Mouse (Mus musculus) CD4-positive, CD25-positive, alpha-beta regulatory T cell, adult 2 months (primary cell): ENCODE results near the gene Fam205a1.
"Not testable (repeated sequence)": the region's sequence is repeated elsewhere in the genome, so short reads cannot be mapped to it uniquely, and the experiment has no call there.

Source experiments
- DNase-seq: peaks from one replicate; pipeline ENCODE4 v3.0.0-alpha.2; 2012; ENCODE audit warnings: low read depth, low spot score

Fam205a1 gene

DNA sequence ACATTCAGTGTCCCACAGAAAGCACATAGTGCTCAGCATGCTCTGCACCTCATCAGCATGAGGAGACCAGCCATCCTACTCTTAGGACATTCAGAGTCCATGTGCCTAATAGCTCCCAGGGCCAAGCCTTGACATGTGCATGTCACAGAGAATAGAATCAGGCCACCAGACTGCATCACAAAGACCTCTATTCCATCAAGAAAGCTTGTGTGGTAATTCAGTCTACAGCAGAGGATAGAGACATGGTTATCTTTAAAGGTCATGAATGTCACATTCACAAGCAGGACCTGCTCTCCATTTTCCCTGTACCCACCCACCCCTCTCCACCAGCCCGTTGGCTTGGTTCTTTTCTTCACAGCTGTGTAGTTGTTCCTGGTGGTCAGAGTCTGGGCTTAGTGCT is at the start of gene Fam205a1:
Gene Fam205a1 (minus strand): TSS at position 101 of the 400 bp plus-strand sequence.
- not testable (repeated sequence) for DNase-seq

DNA sequence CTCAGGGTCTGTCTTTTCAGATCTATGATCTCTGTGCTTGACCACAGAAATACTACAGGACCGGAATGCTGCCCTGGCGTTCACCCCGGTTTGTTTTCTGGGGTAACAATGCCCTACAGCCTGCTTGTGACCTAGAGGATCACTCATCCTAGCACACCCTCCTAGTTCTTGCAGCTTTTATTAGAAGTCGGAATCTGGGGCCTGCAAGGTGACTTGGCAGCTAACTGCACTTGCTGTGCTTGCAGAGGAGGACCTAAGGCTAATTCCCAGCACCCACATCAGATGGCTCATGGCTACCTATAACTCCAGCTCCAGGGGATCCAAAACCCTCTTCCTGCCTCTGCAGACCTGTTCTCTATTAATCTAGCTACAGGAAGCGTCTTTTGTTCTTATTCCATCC is 49.0 kb upstream of the Fam205a1 start:
- no peak for DNase-seq

DNA sequence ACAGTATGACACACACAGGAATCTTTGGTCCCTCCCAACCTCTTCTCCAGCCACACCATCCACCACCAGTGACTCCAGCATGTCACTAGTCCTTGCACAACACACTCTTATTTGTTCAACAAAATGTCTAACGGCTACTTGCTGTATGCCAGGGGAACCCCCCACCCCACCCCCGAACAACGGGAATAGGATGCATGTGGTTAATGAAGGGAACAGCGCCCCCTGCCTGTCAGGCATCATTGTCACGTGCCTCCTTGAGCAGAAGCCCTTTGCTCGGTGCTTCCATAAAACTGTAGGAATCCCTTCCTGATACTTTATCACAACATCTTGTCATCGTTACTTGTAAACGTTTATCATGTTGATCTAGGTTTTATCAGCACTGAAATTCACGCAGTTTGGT is 48.5 kb upstream of the Fam205a1 start:
- DNase-seq: peak; percentile 47

DNA sequence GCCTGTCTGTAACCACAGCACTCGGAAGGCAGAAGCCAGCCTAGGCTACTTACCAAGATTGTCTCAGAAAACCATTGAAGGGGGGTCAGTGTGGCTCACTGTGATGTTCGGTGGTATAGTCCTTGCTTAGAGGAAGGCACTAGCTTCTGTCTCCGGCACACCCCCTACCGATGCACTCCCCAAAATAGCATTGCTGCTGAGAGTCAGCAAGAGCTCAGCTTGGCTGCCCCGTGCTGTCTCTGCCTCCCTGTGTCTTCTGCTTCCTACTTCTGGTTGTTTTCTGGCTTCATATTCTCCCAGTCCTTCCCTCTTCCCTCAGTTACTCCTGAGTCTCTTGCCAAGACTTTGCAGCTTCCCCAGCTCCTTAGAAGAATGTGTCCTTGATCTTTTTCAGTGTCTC is 47.2 kb upstream of the Fam205a1 start:
- no peak for DNase-seq

DNA sequence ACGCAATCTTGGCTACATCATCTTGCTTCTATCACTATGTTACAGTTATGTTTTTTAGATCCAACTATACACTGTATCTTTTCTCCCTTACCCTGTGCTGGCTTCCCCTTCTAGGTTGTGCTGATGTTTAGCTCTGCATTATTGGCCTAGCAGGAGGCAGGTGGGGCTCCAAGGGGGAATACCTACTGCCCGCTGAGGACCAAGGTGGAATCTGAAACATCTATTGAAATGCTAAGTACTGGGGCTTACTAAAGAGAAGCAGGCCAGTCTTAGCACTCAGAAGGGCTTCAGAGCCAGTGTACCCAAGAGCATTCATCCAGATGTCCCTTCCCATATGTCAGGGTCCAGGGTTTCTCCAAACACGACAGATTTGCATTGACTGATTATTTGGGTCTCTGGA is 45.2 kb upstream of the Fam205a1 start:
- no peak for DNase-seq

DNA sequence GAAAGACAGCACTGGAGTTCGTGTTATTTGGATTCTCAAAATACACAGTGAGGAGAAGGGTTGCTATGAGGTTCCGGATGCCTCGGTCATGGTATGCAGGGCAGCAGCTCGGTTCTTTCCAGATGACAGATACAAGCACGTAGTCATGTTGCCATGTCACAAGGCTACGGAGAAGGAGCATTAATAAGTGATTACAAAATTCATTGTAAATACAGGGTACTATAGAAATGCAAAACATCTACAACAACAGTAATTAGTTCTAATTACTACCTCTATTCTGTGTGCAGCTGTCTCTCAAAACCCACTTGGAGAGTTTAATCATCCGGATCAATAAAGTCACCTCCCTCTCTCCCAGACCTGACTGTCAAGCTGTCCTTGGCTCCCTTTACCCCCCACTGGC is 41.4 kb upstream of the Fam205a1 start:
- no peak for DNase-seq

DNA sequence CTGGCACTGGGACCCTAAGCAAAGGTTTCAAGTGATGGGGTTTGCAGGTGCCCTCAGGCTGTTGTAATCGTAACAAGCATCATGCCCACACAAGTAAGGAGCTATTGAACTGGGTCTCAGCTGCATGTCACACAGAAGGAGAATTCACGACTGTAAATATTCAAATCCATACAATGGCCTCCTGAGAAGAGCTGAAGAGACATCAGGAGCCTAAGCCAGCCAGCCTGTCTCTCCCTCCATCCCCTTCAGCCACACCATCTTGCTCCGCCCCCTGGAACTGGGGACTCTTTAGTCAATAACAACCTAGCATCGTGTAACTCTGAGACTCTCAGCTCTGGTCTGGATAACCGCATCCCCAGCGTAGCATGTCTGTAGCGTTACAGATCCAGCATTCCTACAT is 37.5 kb upstream of the Fam205a1 start:
- DNase-seq: no peak

DNA sequence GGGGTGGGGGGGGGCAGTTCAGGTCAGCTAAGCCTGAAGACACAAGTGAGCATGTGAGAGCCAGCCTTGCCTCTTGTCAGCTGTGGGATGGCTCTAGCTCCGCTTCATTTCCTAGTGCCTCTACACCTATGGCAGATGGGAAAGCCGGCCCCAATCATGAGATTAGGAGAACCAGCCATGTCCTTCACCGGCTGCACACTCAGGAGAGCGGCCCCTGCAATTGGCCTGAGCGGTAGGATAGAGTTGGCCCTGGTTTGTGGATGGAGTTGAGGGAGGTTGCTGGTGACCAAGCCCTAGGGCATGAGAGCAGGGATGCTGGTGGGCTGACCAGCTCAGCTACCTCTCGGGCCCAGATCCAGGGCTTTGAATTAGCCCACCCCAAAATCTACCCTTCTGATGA is 35.1 kb upstream of the Fam205a1 start:
- no peak for DNase-seq

DNA sequence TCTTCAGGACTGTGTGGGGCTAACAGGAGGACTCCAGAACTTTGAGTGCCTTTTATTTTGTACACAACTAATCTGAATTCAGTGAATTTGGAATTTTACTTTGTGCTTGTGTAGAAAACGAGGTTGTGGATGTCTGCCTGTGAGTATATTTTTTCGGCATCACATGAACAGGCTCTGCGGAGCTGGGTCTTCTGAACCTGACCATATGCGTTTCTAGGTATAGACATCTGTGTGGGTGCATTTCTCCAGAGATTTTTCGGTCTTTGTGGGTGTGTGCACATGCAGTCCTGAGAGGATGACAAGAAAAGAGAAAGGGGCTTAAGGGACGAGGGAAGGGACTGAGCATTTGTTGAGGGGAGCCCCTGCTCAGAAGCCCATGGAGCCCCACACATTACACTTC is 33.2 kb upstream of the Fam205a1 start:
- no peak for DNase-seq

DNA sequence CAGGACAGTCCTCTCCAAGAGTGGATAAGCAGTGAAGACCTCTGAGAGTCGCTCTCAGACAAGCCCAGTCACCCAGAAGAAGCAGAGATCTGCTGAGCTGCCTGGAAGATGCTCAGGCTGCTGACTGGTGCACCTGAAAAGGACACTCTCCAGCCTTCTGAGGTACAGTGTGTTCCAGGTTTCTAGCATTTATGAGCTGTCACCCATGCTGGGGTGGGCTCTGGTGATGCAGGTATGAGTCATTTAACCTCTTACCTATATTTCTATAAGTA is 26.9 kb upstream of the Fam205a1 start:
- DNase-seq: no peak

DNA sequence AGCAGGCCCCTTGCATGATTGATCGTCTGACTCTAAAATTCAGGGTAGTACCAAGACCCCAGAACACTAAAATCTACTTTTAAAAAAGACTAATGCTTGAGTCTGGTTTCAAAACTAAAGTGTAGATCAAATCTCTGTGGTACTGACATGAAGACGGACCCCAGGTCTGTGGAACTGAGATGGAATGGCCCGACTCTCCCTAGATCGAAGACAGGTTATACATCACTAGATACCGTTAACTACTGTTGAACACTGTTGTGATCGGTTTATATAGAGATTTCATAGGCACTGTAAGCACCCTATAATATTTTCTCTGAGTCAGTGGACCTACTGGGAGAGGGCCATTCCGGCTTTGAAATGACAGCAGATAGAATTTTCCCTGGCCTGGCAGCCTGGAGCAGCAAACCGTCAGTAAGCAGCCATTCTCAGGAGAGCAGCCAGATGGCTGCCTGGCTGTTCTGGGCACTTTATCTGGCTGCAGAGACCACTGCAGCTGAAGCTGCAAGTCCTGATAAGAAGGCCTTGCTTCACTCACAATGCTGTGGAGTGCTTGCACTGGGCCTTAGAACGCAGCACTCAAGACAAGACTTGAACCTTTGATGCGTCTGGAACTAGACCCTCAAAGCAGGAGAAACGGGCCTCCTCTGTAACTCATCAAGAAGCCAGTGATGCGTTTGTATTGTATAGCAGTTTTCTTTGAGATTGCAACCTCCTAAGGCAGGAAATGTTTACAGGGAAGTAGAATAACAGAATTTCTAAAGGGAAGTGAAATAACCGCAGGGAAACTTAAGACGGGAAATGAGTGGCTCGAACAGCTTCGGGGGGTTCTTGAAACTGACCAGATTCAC is 26.4 kb upstream of the Fam205a1 start:
- no peak for DNase-seq

DNA sequence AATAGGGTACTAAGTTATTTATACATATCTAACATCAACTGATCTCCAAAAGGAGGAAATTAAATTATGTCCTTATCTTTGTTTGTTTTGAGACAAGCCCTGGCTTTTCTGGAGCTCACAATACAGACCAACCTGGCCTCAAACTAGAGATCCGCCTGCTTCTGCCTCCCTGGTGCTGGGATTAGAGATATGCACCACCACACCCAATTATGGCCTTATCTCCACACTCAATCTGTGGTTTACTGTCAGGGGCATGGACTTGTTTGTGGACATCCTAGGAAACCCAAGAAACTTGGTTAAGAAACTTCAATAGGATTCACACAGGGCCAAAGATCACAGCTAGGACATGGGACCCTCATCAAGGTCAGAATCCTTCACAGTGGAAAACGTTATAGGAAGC is 24.0 kb upstream of the Fam205a1 start:
- no peak for DNase-seq

DNA sequence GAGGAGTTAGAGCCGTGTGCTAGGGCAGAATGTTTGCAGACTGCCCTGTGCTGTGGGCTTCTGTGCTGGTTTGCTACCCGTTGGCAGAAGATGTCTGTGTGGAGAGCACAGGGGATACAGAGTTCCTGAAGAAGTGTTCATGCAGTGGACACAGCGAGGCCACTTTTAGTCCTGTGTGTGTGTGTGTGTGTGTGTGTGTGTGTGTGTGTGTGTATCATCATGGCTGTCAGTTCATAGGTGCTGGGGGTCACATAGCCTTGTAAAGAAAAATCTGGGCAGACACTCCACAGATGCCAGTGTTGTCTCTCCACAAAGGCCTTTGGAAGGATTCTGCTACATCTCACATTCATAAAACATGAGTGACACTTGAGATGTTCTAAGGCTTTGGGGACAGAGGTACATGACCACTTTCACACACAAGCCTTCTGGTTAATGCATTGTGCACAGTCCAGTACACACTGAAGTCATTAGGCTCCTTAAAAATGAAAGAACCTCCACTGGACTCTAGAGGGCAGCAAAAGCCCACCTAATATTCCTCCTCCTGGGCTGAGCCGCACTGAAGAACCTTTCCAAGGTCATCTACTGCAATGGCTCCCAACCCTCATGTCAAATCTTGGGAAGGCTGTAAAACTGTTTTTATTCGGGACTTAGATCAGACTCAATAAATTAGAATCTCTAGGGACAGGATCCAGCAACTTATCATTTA is 23.1 kb upstream of the Fam205a1 start:
- peak; percentile 74 for DNase-seq

DNA sequence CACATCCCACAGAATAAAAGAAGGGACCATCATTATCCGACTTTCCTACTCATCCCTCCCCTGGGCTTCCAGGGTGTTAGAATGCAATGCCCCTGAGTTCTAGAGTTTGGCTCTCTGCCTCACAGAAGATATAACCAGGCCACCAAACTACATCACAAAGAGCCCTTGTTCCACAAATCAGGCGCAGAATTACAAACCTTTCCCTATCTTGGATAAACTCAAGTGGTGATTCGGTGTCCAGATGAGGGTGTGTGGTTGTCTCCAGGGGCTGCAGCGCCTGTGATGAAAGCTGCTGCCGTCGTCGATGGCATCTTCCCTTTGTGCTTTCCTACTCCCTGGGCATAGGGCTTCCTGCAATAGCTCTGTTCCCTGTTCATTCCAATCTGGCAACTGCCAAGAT is 20.4 kb upstream of the Fam205a1 start, which contains the start of gene Fam205c:
Gene Fam205c (minus strand): TSS at position 101 of the 400 bp plus-strand sequence.
- DNase-seq: no peak

DNA sequence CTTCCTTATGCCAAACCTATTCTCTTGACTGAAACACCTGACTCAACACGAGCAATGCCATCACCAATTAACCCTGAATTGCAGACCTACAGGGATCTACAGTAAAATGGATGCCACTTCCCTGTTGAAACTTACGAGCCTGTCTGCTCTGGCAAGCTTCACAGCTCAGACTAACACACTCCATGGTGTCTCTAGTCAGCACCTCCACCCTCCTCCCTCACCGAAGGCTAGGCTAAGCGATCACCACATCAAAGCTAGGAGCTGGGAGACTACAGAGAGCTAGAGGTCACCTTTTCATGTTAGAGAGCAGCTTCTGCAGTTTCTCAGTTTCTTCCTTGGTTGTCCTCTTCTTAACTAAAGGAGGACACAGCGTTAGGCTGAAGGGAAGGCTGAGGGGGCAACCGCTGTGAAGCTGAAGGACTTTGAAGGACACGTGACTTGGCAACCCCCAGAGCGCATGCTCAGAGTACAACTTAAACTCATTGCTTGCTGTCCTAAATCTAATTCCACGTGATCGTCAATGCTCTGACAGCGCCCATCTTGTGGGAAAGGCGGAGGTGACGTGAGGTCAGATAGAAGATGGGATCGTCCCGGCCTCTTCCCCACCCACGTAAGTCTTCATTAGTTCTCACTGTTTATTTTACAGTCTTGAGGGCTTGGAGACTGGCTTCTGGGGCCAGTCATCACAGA is 19.2 kb upstream of the Fam205a1 start:
- no peak for DNase-seq

DNA sequence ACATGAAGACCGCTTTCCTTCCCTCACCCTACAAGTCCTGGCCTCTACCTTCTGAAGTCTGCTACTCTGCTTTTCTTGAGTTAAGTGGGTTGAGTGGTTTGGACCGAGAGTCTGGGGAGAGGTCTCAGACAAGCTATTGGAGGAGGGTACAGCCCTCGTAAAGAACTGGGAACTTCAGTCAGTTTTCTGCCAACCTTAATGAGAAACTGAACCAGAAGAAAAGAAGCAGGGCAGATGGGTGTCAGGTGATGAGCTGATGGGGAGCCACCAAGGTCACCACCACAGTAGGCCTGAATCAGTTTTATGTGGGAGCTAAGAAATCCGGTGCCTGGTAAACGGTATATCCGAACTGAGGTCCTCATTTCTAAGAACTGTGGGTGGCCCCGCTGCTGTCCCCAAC is 18.5 kb upstream of the Fam205a1 start:
- no peak for DNase-seq

DNA sequence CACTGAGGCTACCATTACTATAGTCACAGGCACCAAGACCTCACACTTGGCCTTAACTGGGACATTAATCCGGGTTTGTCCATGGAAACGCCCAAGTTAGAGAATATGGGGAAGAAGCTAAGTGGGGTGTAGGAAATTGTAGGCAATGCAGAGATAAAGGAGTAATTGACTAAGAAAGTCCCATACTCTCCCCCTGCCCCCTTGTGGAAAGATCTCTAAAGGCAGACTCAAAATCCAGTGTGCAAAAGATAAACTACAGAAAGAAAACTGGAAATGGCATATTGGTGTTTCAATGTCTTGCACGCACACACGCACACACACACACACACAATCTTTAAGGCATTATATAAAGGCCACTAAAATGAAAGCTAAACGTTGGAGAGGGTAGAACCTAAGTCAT is 17.1 kb upstream of the Fam205a1 start:
- no peak for DNase-seq

DNA sequence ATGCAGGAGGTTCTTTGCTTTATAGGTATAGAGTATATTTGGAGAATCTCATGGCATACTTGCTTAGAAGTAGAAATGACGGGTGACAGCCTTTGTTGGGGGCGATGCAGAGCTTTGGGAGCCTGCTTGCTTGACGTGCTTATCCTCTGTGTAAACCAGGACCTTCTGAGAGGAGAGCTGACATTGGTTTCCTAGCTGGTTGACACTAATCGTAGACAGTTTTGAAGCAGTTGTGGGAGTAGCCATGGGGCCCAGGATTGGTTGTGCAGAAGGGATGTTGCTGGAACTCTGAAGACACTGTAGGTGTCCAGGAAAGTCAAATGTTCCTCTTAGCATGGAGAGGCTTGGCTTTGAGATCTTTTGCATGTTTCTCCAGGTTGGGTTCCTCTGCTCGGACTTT is 14.5 kb upstream of the Fam205a1 start:
- no peak for DNase-seq

DNA sequence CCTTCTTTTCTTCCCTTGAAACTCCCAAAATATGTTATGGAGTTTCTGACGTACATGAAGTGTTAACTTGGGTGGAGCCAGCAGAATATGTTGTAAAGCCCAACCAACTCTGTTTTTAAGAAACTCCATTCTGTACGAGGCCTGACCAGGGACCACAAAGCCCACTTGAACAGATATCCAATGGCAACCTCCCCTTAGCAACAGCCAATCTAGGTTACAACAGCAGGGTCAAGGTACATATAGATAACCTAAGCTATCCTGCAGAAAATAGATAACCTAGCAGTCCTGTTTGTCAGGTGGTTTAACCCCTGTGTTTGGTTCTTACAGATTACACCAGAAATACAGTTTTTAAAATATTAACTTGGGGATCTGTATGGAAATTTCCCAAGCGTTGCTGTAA is 13.7 kb upstream of the Fam205a1 start:
- DNase-seq: no peak

DNA sequence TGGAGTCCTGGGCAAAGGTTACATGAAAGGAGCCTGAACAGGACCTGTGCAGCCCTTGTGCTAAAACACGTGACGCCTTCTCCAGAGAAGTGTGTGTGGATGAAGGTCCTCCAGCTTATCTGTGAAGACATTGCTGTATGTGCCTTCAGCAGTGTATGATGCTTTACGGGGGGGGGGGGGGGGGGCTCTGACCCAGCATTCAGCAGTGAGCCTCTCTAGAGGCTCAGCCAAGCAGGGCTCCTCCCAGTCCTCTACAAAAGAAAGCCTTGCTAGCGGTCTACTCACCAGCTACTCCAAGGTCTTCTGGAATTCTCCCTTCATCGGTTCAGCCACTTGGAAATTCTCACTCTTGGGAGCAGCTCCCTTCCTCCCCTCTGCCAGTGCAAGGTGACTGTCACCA is 9.8 kb upstream of the Fam205a1 start:
- DNase-seq: not testable (repeated sequence)

DNA sequence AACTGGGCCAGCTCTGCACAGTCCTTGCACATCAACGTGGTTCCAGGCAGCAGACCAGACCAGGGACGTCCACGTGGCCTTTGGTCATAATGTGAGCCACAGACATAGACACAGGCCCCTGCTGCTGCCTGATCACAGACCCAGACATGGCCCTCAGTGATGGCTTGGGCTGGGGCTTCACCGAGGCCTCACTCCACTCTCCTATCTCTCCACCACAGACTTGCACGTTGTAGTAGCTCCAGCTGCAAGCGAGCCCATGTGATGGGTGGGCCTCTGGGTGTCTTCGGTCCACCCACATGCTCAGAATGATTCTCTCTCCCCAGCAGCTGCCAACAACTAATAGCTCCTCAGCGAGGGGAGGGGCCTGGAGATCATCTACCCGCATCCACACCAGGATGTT is 6.8 kb upstream of the Fam205a1 start:
- not testable (repeated sequence) for DNase-seq

DNA sequence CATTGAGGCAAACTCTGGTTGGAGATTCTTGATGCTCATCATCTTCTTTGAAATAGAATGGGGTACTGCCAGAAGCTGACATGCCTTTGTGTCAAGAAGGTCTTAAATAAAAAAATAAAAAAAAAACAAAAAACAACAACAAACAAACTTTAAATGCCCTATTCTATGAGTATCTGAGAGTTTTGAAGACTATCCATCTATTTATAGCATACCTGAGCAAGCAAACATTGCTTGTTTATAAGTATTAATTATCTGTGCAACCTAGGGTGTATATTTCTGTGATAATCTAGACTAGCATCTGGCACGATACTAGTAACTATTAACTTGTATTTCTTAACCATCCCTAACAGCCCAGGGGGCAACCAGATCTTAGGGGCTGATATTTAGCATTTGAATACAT is 3.0 kb upstream of the Fam205a1 start, which contains the start of gene Gm12394:
Gene Gm12394 (minus strand): TSS at position 101 of the 400 bp plus-strand sequence.
- not testable (repeated sequence) for DNase-seq
